Mouse (Mus musculus): ENCODE results near the gene Cfdp1.

GRCm38 (mm10) chr8:111743101-111743791 lies 110.8 kb downstream of the Cfdp1 start:
- TF ChIP-seq CTCF (IDR thresholded peaks at IDR 0.05; ENCODE audit: low read depth, low read length) (no peak), POLR2A (IDR thresholded peaks at IDR 0.05; ENCODE audit: borderline replicate concordance, low read depth, low read length) (no peak)

Data from bone marrow macrophage, adult 2 months (primary cell).